Mouse (Mus musculus) skeletal muscle tissue, adult 2 months (tissue): ENCODE data around the gene Mfap3l.
"Not testable (repeated sequence)": the region's sequence is repeated elsewhere in the genome, so short reads cannot be mapped to it uniquely, and the experiment has no call there.

ENCODE experiments used
- DNase-seq: peaks from one replicate; pipeline ENCODE4 v3.0.0-alpha.2; 2012; ENCODE audit warnings: low read depth, low spot score

Mfap3l gene

GRCm38 (mm10) chr8:60650119-60650518 is 17.5 kb downstream of the Mfap3l start:
- no peak for DNase-seq

DNA sequence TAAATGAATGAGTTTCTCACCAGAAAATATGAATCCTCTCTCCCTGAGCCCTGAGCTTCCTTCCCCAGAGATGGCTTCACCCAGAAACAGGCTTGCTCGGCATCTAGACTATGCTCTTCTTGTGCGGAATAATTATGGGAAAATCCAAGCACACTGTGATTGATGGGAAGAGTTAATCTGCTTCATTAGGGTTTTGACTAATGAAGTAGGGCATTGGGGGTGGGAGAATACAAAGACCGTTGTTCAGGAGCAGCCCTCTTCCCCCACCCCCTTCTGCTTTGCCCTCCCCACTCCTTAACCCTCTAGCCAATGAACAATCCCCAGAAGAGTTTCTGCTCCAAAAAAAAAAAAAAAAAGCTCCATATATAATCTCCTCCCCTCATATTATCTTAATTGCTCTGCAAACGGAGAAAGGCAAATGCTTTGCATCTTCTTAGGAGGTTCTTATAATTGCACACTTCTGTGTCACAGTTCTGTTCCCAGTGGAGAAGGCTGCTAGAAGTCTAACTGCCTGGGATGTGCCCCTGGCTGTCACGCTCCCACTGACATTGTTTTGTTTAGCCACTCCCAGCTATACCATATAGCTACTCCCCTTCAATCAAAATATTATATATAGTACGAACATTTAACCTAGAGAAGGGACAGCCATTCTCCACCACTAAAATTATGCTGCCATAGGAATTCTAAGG is 24.9 kb downstream of the Mfap3l start:
- no peak for DNase-seq

GRCm38 (mm10) chr8:60658114-60658500 is 25.5 kb downstream of the Mfap3l start:
- no peak for DNase-seq

GRCm38 (mm10) chr8:60658686-60659085 is 26.1 kb downstream of the Mfap3l start:
- DNase-seq: not testable (repeated sequence)

GRCm38 (mm10) chr8:60659721-60660120 is 27.1 kb downstream of the Mfap3l start:
- DNase-seq: no peak

DNA sequence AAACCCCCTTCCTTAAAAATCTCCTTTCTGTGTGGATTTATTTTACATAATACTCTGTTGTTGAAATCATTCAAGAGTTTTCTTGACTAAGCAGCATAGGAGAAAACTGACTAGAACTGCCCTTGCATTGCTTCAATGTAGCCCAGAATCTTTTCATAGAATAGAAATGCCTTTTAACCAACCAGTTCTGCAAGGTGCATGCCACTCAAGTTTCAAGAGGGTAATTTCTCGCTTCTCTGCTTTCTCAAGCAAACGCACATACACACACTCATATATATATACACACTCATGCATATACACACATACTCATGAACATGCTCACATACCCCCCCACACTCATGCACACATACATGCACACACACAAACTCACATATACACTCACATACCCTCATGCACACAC is 28.6 kb downstream of the Mfap3l start:
- no peak for DNase-seq

- DNase-seq: peak; percentile 3
These were observed 30.9 kb downstream of the Mfap3l start for GRCm38 (mm10) chr8:60663552-60663951.

- no peak for DNase-seq
These were observed 33.2 kb downstream of the Mfap3l start for GRCm38 (mm10) chr8:60665821-60666220.

DNA sequence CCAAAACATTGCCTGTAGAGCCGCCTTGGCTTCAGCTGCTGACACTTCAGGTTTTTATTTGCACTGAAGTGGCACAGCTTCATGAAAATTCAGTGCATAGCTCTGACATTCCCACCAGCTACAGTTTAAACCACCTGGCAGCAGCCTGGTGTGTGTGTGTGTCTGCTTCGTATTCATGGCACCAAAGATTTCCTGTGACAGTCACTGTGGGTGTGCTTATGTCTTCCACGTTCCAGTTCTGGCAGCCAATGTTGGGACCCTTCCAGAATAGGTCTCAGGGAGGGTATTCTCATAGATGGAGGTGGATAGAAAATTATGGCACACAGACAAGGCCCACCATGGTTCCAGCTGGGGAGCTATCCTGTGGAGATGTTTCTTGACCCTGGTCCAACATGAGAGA is 34.2 kb downstream of the Mfap3l start:
- no peak for DNase-seq

DNA sequence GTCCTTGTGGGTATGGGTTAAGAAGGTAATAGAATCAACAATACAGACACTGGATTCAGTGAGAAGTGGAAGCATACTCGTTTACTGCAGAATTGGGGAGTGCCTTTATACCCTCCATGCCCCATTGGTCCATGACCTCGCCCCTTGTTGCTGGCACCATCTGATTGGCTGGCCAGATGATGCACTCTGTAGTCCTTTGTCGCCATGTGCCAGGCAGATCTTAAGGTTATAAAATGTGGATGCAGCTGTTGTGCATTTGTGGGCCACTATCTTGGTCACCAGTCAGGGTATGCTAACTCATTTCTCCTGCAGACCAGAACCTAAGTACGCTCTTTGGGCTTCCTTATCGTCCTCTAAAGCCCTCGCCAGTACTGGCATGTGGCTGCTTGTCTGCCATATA is 46.0 kb downstream of the Mfap3l start:
- no peak for DNase-seq

- DNase-seq: no peak
These were observed 49.2 kb downstream of the Mfap3l start for GRCm38 (mm10) chr8:60681811-60682210.

DNA sequence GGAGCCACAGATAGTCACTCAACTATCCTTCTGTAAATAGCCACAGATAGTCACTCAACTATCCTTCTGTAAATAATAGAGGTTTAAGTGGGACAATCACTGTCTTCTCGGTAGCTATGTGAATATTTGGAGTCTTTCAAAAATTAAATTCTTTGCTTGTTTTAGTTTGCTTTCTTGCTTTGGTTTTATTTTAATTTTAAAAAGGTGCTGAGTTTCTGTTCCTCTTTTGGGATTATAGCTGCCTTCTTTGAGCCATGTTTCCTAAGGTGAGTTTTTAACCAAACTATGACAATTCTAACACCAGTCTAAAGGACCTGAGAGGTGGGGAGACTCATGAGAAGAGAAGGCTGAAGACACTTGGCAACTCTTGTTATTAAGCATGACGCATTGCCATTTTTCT is 49.7 kb downstream of the Mfap3l start:
- no peak for DNase-seq

GRCm38 (mm10) chr8:60711516-60712086 is 79.0 kb downstream of the Mfap3l start:
- DNase-seq: no peak

DNA sequence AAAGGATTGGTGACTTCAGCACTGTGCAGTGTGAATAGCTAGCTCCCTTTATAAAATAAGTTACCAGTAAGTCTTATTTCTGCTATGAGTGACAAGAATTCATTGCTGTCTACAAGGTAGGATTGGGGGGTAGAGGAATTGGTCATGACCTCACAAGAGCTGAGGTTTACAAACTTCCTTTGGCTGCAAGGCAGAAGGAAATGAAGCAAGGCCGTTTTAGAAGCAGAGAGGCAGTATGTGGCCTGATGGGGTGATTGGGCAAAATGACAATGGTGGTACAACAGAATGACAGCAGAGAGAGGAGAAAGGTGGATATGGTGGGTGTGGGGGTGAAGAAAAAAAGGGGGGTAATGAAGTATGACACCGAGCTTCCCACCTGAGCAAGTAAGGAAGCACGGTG is 82.1 kb downstream of the Mfap3l start:
- DNase-seq: no peak

- no peak for DNase-seq
These were observed 86.1 kb downstream of the Mfap3l start for GRCm38 (mm10) chr8:60718692-60719091.
